Mouse (Mus musculus) heart, embryonic 16.5 days (tissue): ENCODE measurements around the gene Il17rc. TPM values are rescaled to one million over a fixed set of nuclear protein-coding genes. Genes with fewer than 3 reads are reported as not detected.
A peak's percentile ranks its signal among the peaks of the same experiment; 100 is the strongest.

ENCODE experiments used
- ATAC-seq: fragments of 200-750 bp; cut with Nextera tagmentation; replicated peaks from 2 replicates; pipeline ENCODE4 v1.8.0; 2017; ENCODE audit warnings: moderate number of reproducible peaks; ENCODE audit not compliant: insufficient read depth, low FRiP score; ENCODE audit errors: extremely low read depth
- H3K27ac ChIP-seq: fragments of 300-500 bp; sonication (generic); 2 replicates; pipeline ENCODE4 v1.5.1; 2014; ENCODE audit warnings: mild to moderate bottlenecking, low read length, control low read depth, moderate library complexity
- H3K27me3 ChIP-seq: fragments of 300-500 bp; sonication (generic); 2 replicates; pipeline ENCODE4 v1.6.1; 2014; ENCODE audit warnings: low read length, mixed read lengths; ENCODE audit not compliant: control insufficient read depth, insufficient read depth
- H3K36me3 ChIP-seq: fragments of 300-500 bp; sonication (generic); 2 replicates; pipeline ENCODE4 v1.6.1; 2014; ENCODE audit not compliant: control insufficient read depth, insufficient read depth
- H3K4me1 ChIP-seq: fragments of 300-500 bp; sonication (generic); 2 replicates; pipeline ENCODE4 v1.6.1; 2014; ENCODE audit warnings: low read length, mixed read lengths; ENCODE audit not compliant: control insufficient read depth, insufficient read depth
- H3K4me2 ChIP-seq: fragments of 300-500 bp; sonication (generic); 2 replicates; pipeline ENCODE4 v1.6.1; 2014; ENCODE audit warnings: low read depth, mild to moderate bottlenecking, control low read depth, low read length
- H3K4me3 ChIP-seq: fragments of 300-500 bp; sonication (generic); 2 replicates; pipeline ENCODE4 v1.5.1; 2014; ENCODE audit warnings: mild to moderate bottlenecking, control low read depth, low read length
- H3K9ac ChIP-seq: fragments of 300-500 bp; sonication (generic); 2 replicates; pipeline ENCODE4 v1.6.1; 2014; ENCODE audit warnings: low read length, control low read depth
- H3K9me3 ChIP-seq: fragments of 300-500 bp; sonication (generic); replicated peaks from 2 replicates; pipeline ENCODE4 v1.6.1; 2016; ENCODE audit warnings: low read length; ENCODE audit not compliant: control insufficient read depth
- WGBS: fragments of 180-500 bp; shearing (Covaris S2); extraction: QIAGEN DNeasy Blood & Tissue Kit; methylation state at CpG from one replicate; pipeline ENCODE4 v1.1.7; 2014; 5-methylcytosine and 5-hydroxymethylcytosine counted together
- microRNA-seq: library from miRNA; unstranded; fragments of <30 nt; microRNA quantifications from one replicate; pipeline ENCODE4, GENCODE M21; 2017
- polyA plus RNA-seq: library from polyadenylated mRNA; unstranded; fragments of >200 nt; fragmentation: Nextera tagmentation; extraction: Ambion mirVana; gene quantifications from 2 replicates; pipeline ENCODE4 v1.2.1, GENCODE M21; 2015

Gene Il17rc
- polyA plus RNA-seq, 1 experiment from 2014 or later = 16.1 TPM

- Histone ChIP-seq H3K9me3 (no peaks in the 10 kb centered on the region), H3K4me3 (no peak overlapping the region), H3K4me1 (no peaks in the 10 kb centered on the region), H3K4me2 (no peak overlapping the region), H3K27me3 (no peaks in the 10 kb centered on the region), H3K27ac (peak overlapping the region; percentile 5; the same call in 1 of the 2 replicates), H3K36me3 (peaks cover 84% of the 10 kb centered on the region), H3K9ac (no peak overlapping the region)
- WGBS = 82% methylated on average over 8 of the region's 8 CpGs
- peak; percentile 52 for ATAC-seq
These were observed 46.3 kb downstream of the Il17rc start for GRCm38 (mm10) chr6:113517434-113518080.

- no peak overlapping the region for H3K4me2 ChIP-seq
- no peaks in the 10 kb centered on the region for H3K27me3 ChIP-seq
- no peak overlapping the region for H3K4me3 ChIP-seq
- 65% methylated on average over 1 of the region's 1 CpGs for WGBS
- H3K9me3 ChIP-seq = no peaks in the 10 kb centered on the region
- ATAC-seq = no peak
- H3K36me3 ChIP-seq = peaks cover 55% of the 10 kb centered on the region
- no peak overlapping the region for H3K27ac ChIP-seq
- no peaks in the 10 kb centered on the region for H3K4me1 ChIP-seq
- H3K9ac ChIP-seq = no peak overlapping the region
These were observed 51.1 kb downstream of the Il17rc start for GRCm38 (mm10) chr6:113522310-113522709.

- 76% methylated on average over 8 of the region's 8 CpGs for WGBS
- Histone ChIP-seq H3K4me2 (no peak overlapping the region), H3K9ac (no peak overlapping the region), H3K36me3 (peaks cover 46% of the 10 kb centered on the region), H3K4me1 (no peaks in the 10 kb centered on the region), H3K9me3 (no peaks in the 10 kb centered on the region), H3K27me3 (no peaks in the 10 kb centered on the region), H3K4me3 (no peak overlapping the region), H3K27ac (no peak overlapping the region)
- no peak for ATAC-seq
These were observed 52.2 kb downstream of the Il17rc start for GRCm38 (mm10) chr6:113523420-113523819.

GRCm38 (mm10) chr6:113530932-113531839, 60.0 kb downstream of the Il17rc start, which contains the start of the genes Emc3 and Fancd2:
Emc3 (minus strand) TSS chr6:113531652.
Fancd2 (plus strand) TSS chr6:113531682.
- Histone ChIP-seq H3K9ac (peak within 1 kb of the TSS; percentile 86), H3K4me2 (peak within 1 kb of the TSS; percentile 75), H3K4me3 (peak within 1 kb of the TSS; percentile 90), H3K9me3 (no peaks in the 10 kb centered on the region), H3K27ac (peak within 1 kb of the TSS; percentile 75), H3K27me3 (no peaks in the 10 kb centered on the region), H3K36me3 (0 out of 2 replicates have a peak, but pooled peaks cover 3% of the 10 kb centered on the region), H3K4me1 (peaks cover 10% of the 10 kb centered on the region)
- ATAC-seq = peak; percentile 77
- under 1% methylated on average over 47 of the region's 47 CpGs for WGBS

- Histone ChIP-seq H3K36me3 (no peaks in the 10 kb centered on the region), H3K9ac (peak overlapping the region; percentile 86), H3K9me3 (no peaks in the 10 kb centered on the region), H3K4me2 (peak overlapping the region; percentile 72), H3K4me3 (peak overlapping the region; percentile 90), H3K4me1 (peaks cover 10% of the 10 kb centered on the region), H3K27ac (no peak overlapping the region; the same call in 1 of the 2 replicates), H3K27me3 (no peaks in the 10 kb centered on the region)
- 8% methylated on average over 7 of the region's 7 CpGs for WGBS
- ATAC-seq = no peak
These were observed 60.7 kb downstream of the Il17rc start for GRCm38 (mm10) chr6:113531840-113532404.

Small RNAs within 50 kb of the gene (microRNA-seq; reads per million reads assigned to microRNA genes)
- gene Gm23365 = not detected
- gene Gm24387 = not detected

Other genes starting within 250 kb of the Il17rc start
- 23.1 and 26.1 TPM in 2 replicates for gene Mtmr14, start 233.6 kb upstream of the Il17rc start, polyA plus RNA-seq
- 0.11 TPM in 1 of 2 replicates, not detected in the other for gene Cpne9, start 189.1 kb upstream of the Il17rc start, polyA plus RNA-seq
- 11.6 and 12.3 TPM in 2 replicates for gene Brpf1, start 164.3 kb upstream of the Il17rc start, polyA plus RNA-seq
- 8.1 and 9.9 TPM in 2 replicates for gene Ogg1, start 144.5 kb upstream of the Il17rc start, polyA plus RNA-seq
- gene Camk1, start 127.4 kb upstream of the Il17rc start, polyA plus RNA-seq = 117 and 122 TPM in 2 replicates
- 40.3 and 41.1 TPM in 2 replicates for gene Tada3, start 93.5 kb upstream of the Il17rc start, polyA plus RNA-seq
- 250 and 261 TPM in 2 replicates for gene Arpc4, start 93.3 kb upstream of the Il17rc start, polyA plus RNA-seq
- 2.3 and 3.0 TPM in 2 replicates for gene Ttll3, start 82.2 kb upstream of the Il17rc start, polyA plus RNA-seq
- gene Rpusd3, start 52.1 kb upstream of the Il17rc start, polyA plus RNA-seq = 14.2 and 15.0 TPM in 2 replicates
- 0.29 TPM in 1 of 2 replicates, not detected in the other for gene Cidec, start 35.7 kb upstream of the Il17rc start, polyA plus RNA-seq
- 64.5 and 65.2 TPM in 2 replicates for gene Jagn1, start 28.9 kb upstream of the Il17rc start, polyA plus RNA-seq
- 1.8 and 3.1 TPM in 2 replicates for gene Il17re, start 12.9 kb upstream of the Il17rc start, polyA plus RNA-seq
- 44.8 and 46.8 TPM in 2 replicates for gene Creld1, start 11.9 kb downstream of the Il17rc start, polyA plus RNA-seq
- gene Prrt3, start 30.5 kb downstream of the Il17rc start, polyA plus RNA-seq = 0.26 and 0.29 TPM in 2 replicates
- 89.7 and 94.5 TPM in 2 replicates for gene Emc3, start 60.2 kb downstream of the Il17rc start, polyA plus RNA-seq
- 8.3 and 8.4 TPM in 2 replicates for gene Fancd2, start 60.3 kb downstream of the Il17rc start, polyA plus RNA-seq
- 0.30 TPM in 1 of 2 replicates, not detected in the other for gene Fancd2os, start 129.3 kb downstream of the Il17rc start, polyA plus RNA-seq
- gene Brk1, start 133.3 kb downstream of the Il17rc start, polyA plus RNA-seq = 164 and 178 TPM in 2 replicates
- gene Vhl, start 152.5 kb downstream of the Il17rc start, polyA plus RNA-seq = 28.8 and 29.4 TPM in 2 replicates
- 5.0 and 5.5 TPM in 2 replicates for gene Irak2, start 167.0 kb downstream of the Il17rc start, polyA plus RNA-seq
- gene Tatdn2, start 225.6 kb downstream of the Il17rc start, polyA plus RNA-seq = 0.49 and 0.74 TPM in 2 replicates
- 0.17 and 0.30 TPM in 2 replicates for gene Ghrl, start 248.5 kb downstream of the Il17rc start, polyA plus RNA-seq